Mouse (Mus musculus): Measurements from ENCODE around the gene Gbf1.
"Not testable (repeated sequence)": the region's sequence is repeated elsewhere in the genome, so short reads cannot be mapped to it uniquely, and the experiment has no call there.

Gene Gbf1

GRCm38 (mm10) chr19:46152127-46152803 is at the start of gene Gbf1:
Gbf1 (plus strand) TSS chr19:46152509.
- peak; percentile 95 for DNase-seq

DNA sequence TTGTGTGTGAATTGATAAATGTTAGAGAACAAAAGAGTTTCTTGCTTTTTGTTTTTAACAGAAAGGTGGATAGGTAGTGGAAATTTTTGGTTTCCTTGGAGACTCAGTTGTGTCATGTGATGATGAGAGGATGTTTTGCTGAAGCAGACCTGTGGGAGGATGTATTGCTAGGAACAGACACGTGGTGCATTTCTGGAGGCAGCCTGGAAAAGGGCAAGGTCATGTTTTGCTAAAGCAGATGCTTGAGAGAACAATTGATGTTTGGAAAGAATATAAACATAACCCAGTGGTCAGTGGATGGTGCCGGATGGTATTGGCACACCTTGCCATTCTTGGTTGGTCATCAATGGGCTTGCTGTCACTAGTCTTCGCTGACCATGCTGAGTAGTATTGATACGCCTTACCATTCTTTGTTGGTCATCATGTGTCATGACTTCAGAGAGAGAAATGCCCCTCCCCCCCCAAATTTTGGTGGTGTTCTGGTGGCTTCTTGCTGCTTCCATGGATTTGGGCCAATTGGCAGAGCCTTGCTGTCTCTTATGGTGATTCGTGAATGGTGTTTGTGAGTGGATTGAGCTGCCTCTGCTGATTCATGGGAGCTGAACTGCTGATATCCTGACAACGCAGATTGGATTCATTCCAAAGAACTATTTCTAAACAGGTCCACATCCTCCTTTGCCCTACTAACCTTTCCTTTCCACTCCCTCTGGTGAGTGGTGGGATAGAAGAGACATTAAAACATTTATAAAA is 48.7 kb upstream of the Gbf1 start:
- DNase-seq = no peak

GRCm38 (mm10) chr19:46104187-46104557 is 48.1 kb upstream of the Gbf1 start:
- DNase-seq = no peak

DNA sequence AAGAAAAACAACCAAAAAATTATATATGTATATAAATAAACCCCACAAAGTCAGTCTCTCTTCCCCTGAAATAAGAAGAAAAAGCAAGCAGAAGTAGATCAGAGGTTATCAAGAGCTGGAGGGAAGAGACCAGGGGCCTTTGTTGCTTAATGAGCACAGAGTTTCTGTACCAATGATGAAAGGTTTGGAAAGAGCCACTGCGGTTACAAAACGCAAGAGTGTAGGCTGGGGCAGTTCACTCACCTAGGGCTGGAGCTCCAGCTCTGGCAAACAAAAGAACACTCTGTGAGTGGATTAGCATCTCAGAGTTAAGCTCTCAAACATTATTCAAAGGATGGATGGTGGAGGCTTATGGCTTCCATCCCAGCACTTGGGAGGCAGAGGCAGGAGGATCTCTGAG is 42.1 kb upstream of the Gbf1 start:
- no peak for DNase-seq

DNA sequence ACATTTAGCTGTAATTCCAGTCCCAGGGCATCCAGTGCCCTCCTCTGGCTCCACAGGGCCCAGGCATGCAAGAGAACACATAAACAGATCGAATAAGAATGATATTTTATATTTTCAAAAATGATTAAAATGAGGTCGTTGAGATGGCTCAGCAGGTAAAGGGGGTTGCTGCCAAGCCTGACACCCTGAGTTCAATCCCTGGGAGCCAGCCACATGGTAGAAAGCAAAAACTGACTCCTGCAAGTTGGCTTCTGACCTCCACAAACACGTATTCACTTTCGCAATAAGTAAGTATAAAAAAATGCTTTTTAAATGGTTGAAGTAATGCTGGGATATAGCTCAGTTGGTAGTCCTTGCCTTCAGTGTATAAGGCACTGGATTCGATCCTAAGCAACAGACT is 41.5 kb upstream of the Gbf1 start:
- no peak for DNase-seq

- DNase-seq = no peak
These were observed 37.7 kb upstream of the Gbf1 start for GRCm38 (mm10) chr19:46114617-46115016.

DNA sequence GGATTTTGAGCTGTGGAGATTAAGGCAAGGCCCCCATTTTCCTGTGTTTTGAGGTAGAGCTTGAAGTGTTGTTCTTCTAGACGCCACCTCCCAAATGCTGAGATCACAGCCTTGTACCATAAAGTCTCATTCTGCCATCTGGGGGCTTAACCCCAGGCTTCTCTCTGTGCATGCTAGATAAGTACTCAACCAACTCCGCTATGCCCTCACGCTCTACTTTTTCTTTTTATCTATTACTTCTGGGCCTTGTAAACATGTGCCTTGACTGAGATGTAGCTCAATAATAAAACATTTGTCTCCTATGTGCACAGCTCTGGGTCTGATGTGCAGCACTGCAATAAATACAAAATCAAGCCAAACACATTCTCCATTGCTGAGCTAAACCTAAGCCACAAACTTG is 32.9 kb upstream of the Gbf1 start:
- DNase-seq = no peak

DNA sequence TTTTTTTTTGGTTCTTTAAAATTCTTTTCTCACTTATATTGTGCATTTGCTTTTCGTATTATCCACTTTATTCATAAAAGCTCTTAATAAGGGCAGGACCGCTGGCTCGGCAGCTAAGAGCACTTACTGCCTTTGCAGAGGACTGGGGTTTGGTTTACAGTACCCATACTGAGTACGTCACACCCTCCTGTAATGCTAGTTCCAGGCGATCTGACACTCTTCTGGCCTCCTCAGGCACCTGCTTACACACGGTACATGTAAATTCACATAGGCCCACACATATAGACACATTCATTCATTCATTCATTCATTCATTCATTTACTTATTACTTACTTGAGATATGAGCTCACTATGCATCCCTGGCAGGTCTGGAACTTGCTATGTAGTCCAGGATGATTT is 31.4 kb upstream of the Gbf1 start:
- DNase-seq = no peak

DNA sequence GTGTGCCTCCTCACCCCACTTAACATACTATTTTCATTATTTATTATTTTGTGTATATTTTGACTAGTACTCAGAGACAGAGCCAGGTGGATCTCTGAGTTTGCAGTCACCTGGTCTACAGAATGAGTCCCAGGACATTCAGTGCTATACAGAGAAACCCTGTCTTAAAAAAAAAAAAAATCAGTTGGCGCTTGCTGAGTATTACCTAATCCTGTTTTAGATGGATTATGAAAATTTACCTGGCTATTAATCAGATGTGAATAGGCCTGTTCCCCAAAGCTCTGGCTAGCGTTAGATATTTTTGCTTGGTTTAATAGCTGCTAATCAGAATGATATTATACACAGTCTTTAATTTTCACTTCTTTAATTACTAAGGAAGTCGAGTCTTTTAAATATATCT is 28.4 kb upstream of the Gbf1 start:
- DNase-seq = no peak

DNA sequence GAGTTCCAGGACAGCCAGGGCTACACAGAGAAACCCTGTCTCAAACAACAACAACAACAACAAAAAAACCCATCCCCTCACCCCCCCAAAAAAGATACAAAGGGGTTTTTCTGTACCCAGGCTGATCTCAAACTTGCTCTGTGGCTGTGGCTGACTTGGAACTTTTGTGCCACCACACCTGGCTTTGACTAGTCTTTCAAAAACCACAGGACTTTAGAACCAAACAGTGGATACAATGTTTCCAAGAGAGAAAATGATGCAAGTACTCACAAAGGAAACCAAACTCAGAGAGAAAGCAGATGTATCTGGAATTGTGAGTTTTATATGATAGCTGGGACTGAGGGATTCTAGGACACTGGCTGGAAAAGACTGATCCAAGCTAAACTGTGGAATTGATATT is 27.7 kb upstream of the Gbf1 start:
- DNase-seq = no peak

DNA sequence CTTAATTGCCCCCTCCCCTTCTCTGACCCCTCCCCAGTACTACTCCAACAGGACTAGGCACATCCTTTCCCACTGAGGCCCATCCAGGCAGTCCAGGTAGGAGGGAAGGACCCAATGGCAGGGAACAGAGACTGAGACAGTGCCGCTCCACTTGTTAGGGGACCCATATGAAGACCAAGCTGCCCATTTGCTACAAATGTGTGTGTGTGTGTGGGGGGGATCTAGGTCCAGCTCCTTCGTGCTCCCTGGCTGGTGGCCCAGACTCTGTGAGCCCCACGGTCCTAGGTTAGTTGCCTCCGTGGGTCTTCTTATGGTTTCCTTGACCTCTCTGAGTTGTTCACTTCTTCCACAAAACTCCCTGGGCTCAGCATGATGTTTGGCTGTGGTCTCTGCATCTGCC is 26.0 kb upstream of the Gbf1 start:
- DNase-seq = no peak

GRCm38 (mm10) chr19:46129737-46130136 is 22.6 kb upstream of the Gbf1 start:
- not testable (repeated sequence) for DNase-seq

DNA sequence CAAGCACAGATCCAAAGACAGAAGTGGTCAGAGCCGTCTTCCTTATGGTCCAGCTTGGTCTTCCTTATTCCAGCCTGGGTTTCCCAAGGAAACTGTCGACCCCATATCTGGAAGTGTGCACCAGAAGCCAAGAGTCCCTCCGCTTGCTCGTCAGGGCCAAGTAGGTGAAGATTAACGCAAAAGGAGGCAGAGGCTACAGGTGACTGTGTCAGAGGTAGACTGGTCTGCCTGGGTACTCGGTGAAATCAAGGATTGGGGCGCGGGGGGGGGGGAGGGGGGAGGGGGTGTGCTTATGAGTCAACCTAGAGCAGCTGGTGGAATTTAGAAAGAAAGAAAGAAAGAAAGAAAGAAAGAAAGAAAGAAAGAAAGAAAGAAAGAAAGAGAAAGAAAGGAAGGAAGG is 21.0 kb upstream of the Gbf1 start:
- no peak for DNase-seq

- DNase-seq = peak; percentile 52
These were observed 20.4 kb upstream of the Gbf1 start, which contains the start of gene Elovl3 for GRCm38 (mm10) chr19:46131694-46132525. Elovl3 (plus strand) TSS chr19:46131897.

GRCm38 (mm10) chr19:46132577-46132976 is 19.7 kb upstream of the Gbf1 start:
- DNase-seq = no peak

DNA sequence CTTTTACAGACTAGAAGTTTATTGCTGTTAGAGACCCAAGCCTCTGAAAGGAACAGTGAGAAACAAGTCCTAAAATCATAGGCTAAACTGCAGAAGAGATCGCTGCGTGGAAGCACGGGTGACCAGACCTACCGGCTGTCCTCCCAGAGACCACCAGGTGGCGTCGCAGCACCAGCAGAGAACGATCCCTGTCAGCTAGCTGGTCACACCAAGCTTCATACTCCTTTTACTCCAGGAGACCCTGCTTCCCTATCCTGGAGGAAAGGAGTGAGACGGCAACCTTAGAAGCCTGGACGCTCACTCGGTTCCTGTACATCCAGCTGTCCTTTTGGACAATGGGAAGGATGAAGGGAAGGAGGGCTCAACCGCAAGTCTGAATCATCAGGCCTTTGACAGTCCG is 17.0 kb upstream of the Gbf1 start:
- peak; percentile 96 for DNase-seq

- DNase-seq = peak; percentile 75
These were observed 16.3 kb upstream of the Gbf1 start for GRCm38 (mm10) chr19:46135789-46136638.

- DNase-seq = peak; percentile 78
These were observed 15.4 kb upstream of the Gbf1 start for GRCm38 (mm10) chr19:46136639-46137580.

DNA sequence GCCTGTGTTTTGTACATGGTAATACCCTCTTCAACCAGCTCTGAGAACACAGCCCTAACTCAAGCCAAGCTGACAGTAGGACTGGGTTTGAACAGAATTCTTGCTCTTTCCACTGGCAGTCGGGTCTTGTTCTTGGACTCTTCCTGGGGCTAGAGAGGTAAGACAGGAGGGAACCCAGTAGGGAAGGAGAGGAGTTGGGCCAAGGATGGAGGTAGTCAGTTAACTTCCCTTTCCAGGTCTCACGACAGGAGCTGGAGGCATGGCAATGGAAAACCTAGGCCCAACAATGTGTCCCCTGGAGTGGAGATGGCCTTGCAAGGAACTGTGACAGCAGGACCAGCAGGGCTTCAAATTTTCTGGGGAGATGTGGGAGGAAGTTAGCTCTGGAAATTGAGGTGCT is 12.0 kb upstream of the Gbf1 start:
- DNase-seq = no peak

DNA sequence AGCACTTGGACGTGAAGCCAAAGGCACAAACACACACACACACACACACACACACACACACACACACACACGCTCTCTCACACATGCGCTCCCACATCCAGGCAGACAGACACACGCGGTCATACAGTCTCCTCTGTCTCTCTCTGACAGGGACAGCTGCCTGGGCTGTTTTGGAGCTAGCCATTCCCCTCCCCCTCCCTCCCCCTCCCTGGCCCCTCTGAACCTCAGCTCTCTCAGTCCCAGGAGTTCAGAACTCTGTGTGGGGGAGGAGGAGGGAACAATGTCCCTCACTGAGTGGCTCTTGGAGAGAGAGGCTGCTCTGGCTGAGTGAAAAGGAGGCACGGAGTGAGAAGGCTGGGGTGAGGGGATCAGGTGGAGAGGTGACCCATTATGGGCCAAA is 11.2 kb upstream of the Gbf1 start:
- DNase-seq = peak; percentile 18

All from kidney, postnatal 10 days (tissue).